Mouse (Mus musculus) lung, embryonic 16.5 days (tissue): ENCODE results near the gene Helz2. TPM values are rescaled to one million over a fixed set of nuclear protein-coding genes. Genes with fewer than 3 reads are reported as not detected.

Experiments
- ATAC-seq: fragments of 200-750 bp; cut with Nextera tagmentation; 2 replicates; pipeline ENCODE4 v1.8.0; 2017; ENCODE audit warnings: low read depth, mild to moderate bottlenecking, moderate library complexity
- H3K27ac ChIP-seq: fragments of 300-500 bp; sonication (generic); 2 replicates; pipeline ENCODE4 v1.5.1; 2014; ENCODE audit warnings: mild to moderate bottlenecking, control low read depth, low read length
- H3K27me3 ChIP-seq: fragments of 300-500 bp; sonication (generic); 2 replicates; pipeline ENCODE4 v1.6.1; 2014; ENCODE audit warnings: low read depth, low read length, mixed read lengths; ENCODE audit not compliant: control insufficient read depth, insufficient read depth
- H3K36me3 ChIP-seq: fragments of 300-500 bp; sonication (generic); 2 replicates; pipeline ENCODE4 v1.6.1; 2014; ENCODE audit warnings: low read length; ENCODE audit not compliant: control insufficient read depth, insufficient read depth
- H3K4me1 ChIP-seq: fragments of 300-500 bp; sonication (generic); replicated peaks from 2 replicates; pipeline ENCODE4 v1.6.1; 2014; ENCODE audit warnings: low read length, mixed read lengths; ENCODE audit not compliant: control insufficient read depth, insufficient read depth
- H3K4me2 ChIP-seq: fragments of 300-500 bp; sonication (generic); 2 replicates; pipeline ENCODE4 v1.6.1; 2014; ENCODE audit warnings: low read depth, low read length, control low read depth
- H3K4me3 ChIP-seq: fragments of 300-500 bp; sonication (generic); 2 replicates; pipeline ENCODE4 v1.5.1; 2014; ENCODE audit warnings: mild to moderate bottlenecking, low read length, control low read depth
- H3K9ac ChIP-seq: fragments of 300-500 bp; sonication (generic); 2 replicates; pipeline ENCODE4 v1.6.1; 2014; ENCODE audit warnings: low read length, control low read depth
- H3K9me3 ChIP-seq: fragments of 300-500 bp; sonication (generic); 2 replicates; pipeline ENCODE4 v1.6.1; 2016; ENCODE audit warnings: low read length; ENCODE audit not compliant: control insufficient read depth
- WGBS: fragments of 180-500 bp; shearing (Covaris S2); extraction: QIAGEN DNeasy Blood & Tissue Kit; methylation state at CpG from one replicate; pipeline ENCODE4 v1.1.7; 2014; 5-methylcytosine and 5-hydroxymethylcytosine counted together
- polyA plus RNA-seq: library from polyadenylated mRNA; unstranded; fragments of >200 nt; fragmentation: Nextera tagmentation; extraction: Ambion mirVana; gene quantifications from 2 replicates; pipeline ENCODE4 v1.2.1, GENCODE M21; 2015

Gene Helz2
- polyA plus RNA-seq, 1 experiment from 2014 or later: 3.0 TPM

GRCm38 (mm10) chr2:181242314-181242665, 463 bp upstream of the Helz2 start:
- 42% methylated on average over 3 of the region's 3 CpGs for WGBS
- Histone ChIP-seq H3K27ac (no peak overlapping the region), H3K4me1 (peaks cover 9% of the 10 kb centered on the region), H3K36me3 (no peaks in the 10 kb centered on the region), H3K4me3 (peak overlapping the region; percentile 72), H3K9ac (peak overlapping the region; percentile 84), H3K4me2 (peak overlapping the region; percentile 64), H3K9me3 (no peaks in the 10 kb centered on the region), H3K27me3 (no peaks in the 10 kb centered on the region)
- 0 out of 2 replicates have a peak, but pooled peaks have one; percentile 6 for ATAC-seq

GRCm38 (mm10) chr2:181240806-181241440, 904 bp downstream of the Helz2 start:
- Histone ChIP-seq H3K36me3 (0 out of 2 replicates have a peak, but pooled peaks cover 2% of the 10 kb centered on the region), H3K4me2 (peak overlapping the region; percentile 64), H3K27ac (no peak overlapping the region), H3K9me3 (no peaks in the 10 kb centered on the region), H3K9ac (peak overlapping the region; percentile 84), H3K4me1 (peaks cover 9% of the 10 kb centered on the region), H3K4me3 (peak overlapping the region; percentile 72), H3K27me3 (no peaks in the 10 kb centered on the region)
- ATAC-seq: no peak
- 86% methylated on average over 13 of the region's 13 CpGs for WGBS

GRCm38 (mm10) chr2:181239261-181239660, 2.6 kb downstream of the Helz2 start:
- Histone ChIP-seq H3K27me3 (no peaks in the 10 kb centered on the region), H3K4me1 (peaks cover 9% of the 10 kb centered on the region), H3K27ac (no peak overlapping the region), H3K4me3 (no peak overlapping the region), H3K36me3 (0 out of 2 replicates have a peak, but pooled peaks cover 2% of the 10 kb centered on the region), H3K9me3 (no peaks in the 10 kb centered on the region), H3K9ac (no peak overlapping the region), H3K4me2 (no peak overlapping the region)
- ATAC-seq: no peak
- 85% methylated on average over 9 of the region's 9 CpGs for WGBS

GRCm38 (mm10) chr2:181238861-181239260, 3.0 kb downstream of the Helz2 start:
- H3K4me2 ChIP-seq: no peak overlapping the region
- no peak overlapping the region for H3K9ac ChIP-seq

GRCm38 (mm10) chr2:181238091-181238610, 3.7 kb downstream of the Helz2 start:
- Histone ChIP-seq H3K4me1 (peaks cover 9% of the 10 kb centered on the region), H3K27me3 (no peaks in the 10 kb centered on the region), H3K36me3 (0 out of 2 replicates have a peak, but pooled peaks cover 2% of the 10 kb centered on the region), H3K4me3 (no peak overlapping the region), H3K27ac (no peak overlapping the region), H3K9ac (no peak overlapping the region), H3K9me3 (no peaks in the 10 kb centered on the region), H3K4me2 (no peak overlapping the region)
- ATAC-seq: no peak
- 75% methylated on average over 10 of the region's 10 CpGs for WGBS

More at GRCm38 (mm10) chr2:181238861-181239260, 3.0 kb downstream of the Helz2 start:
- Histone ChIP-seq H3K36me3 (0 out of 2 replicates have a peak, but pooled peaks cover 2% of the 10 kb centered on the region), H3K4me1 (peaks cover 9% of the 10 kb centered on the region), H3K27ac (no peak overlapping the region), H3K27me3 (no peaks in the 10 kb centered on the region), H3K4me3 (no peak overlapping the region), H3K9me3 (no peaks in the 10 kb centered on the region)
- ATAC-seq: no peak
- 57% methylated on average over 2 of the region's 2 CpGs for WGBS

GRCm38 (mm10) chr2:181237251-181238014, 4.4 kb downstream of the Helz2 start:
- Histone ChIP-seq H3K4me3 (no peak overlapping the region), H3K9me3 (no peaks in the 10 kb centered on the region), H3K27me3 (no peaks in the 10 kb centered on the region), H3K36me3 (0 out of 2 replicates have a peak, but pooled peaks cover 5% of the 10 kb centered on the region), H3K9ac (no peak overlapping the region), H3K4me2 (no peak overlapping the region), H3K4me1 (peaks cover 8% of the 10 kb centered on the region), H3K27ac (no peak overlapping the region)
- ATAC-seq: no peak
- WGBS: 85% methylated on average over 17 of the region's 17 CpGs

- no peak overlapping the region for H3K9ac ChIP-seq
- 76% methylated on average over 23 of the region's 23 CpGs for WGBS
- no peaks in the 10 kb centered on the region for H3K4me1 ChIP-seq
- H3K27ac ChIP-seq: no peak overlapping the region
- H3K36me3 ChIP-seq: 0 out of 2 replicates have a peak, but pooled peaks cover 5% of the 10 kb centered on the region
- no peaks in the 10 kb centered on the region for H3K27me3 ChIP-seq
- no peak overlapping the region for H3K4me3 ChIP-seq
- H3K4me2 ChIP-seq: no peak overlapping the region
- no peak for ATAC-seq
- no peaks in the 10 kb centered on the region for H3K9me3 ChIP-seq
Observed at GRCm38 (mm10) chr2:181235681-181236566, 5.9 kb downstream of the Helz2 start.

- no peaks in the 10 kb centered on the region for H3K4me1 ChIP-seq
- 78% methylated on average over 11 of the region's 11 CpGs for WGBS
- H3K27ac ChIP-seq: no peak overlapping the region
- H3K27me3 ChIP-seq: no peaks in the 10 kb centered on the region
- H3K4me2 ChIP-seq: no peak overlapping the region
- 0 out of 2 replicates have a peak, but pooled peaks cover 5% of the 10 kb centered on the region for H3K36me3 ChIP-seq
- H3K4me3 ChIP-seq: no peak overlapping the region
- H3K9ac ChIP-seq: no peak overlapping the region
- ATAC-seq: no peak
- no peaks in the 10 kb centered on the region for H3K9me3 ChIP-seq
Observed at GRCm38 (mm10) chr2:181234680-181235079, 7.1 kb downstream of the Helz2 start.
